Mouse (Mus musculus): Measurements from ENCODE around the gene Pprc1.

DNA sequence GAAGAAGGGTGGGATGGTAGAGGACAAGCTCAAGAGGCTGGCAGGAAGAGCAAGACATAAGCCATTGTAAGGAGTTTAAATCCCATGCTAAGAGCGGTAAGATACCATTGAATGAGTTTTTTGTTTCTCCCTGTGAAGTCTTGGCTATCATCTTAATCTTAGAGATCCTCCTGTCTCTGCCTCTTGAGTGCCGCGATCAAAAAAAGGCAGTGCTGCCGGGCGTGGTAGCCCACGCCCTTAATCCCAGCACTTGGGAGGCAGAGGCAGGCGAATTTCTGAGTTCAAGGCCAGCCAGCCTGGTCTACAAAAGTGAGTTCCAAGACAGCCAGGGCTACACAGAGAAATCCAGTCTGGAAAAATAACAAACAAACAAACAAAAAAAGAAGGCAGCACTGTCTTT lies 13.8 kb downstream of the Pprc1 start:
- TF ChIP-seq CTCF (IDR thresholded peaks at IDR 0.05; ENCODE audit: control insufficient read depth, insufficient read depth, insufficient replicate concordance, low read depth, low read length) (no peak), POLR2A (IDR thresholded peaks at IDR 0.05; ENCODE audit: control insufficient read depth, low read depth, low read length) (no peak)

All from testis, adult 2 months (tissue).